Mouse (Mus musculus): ENCODE results near the gene Lamc3. TPM values are rescaled to one million over a fixed set of nuclear protein-coding genes. Genes with fewer than 3 reads are reported as not detected.

Lamc3 gene
- total RNA-seq (2015; ENCODE audit: low replicate concordance) (not detected in 2 replicates), total RNA-seq (2017; ENCODE audit: low replicate concordance) (not detected in 2 replicates)

DNA sequence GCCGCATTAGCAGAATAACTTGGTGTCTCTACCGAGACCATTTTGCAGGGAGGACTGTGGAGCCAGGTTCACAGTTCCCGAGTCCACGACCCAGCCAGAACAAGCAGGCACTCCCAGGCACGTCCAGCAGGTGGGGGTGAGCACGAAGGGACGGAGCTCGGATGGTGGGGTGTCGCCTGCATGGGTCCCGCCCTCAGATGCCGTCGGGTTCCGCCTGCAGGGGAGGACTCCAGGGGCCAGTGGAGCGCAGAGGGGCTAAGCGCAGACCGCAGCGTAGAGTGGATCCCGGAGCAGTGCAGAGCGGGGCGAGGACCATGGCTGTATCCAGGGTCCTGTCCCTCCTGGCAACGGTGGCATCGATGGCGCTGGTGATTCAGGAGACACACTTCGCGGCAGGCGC lies at the start of gene Lamc3:
Gene Lamc3 (plus strand): TSS at position 262 of the 400 bp plus-strand sequence.
- ATAC-seq (replicated peaks; ENCODE audit: low FRiP score, poor library complexity, severe bottlenecking): no peak

DNA sequence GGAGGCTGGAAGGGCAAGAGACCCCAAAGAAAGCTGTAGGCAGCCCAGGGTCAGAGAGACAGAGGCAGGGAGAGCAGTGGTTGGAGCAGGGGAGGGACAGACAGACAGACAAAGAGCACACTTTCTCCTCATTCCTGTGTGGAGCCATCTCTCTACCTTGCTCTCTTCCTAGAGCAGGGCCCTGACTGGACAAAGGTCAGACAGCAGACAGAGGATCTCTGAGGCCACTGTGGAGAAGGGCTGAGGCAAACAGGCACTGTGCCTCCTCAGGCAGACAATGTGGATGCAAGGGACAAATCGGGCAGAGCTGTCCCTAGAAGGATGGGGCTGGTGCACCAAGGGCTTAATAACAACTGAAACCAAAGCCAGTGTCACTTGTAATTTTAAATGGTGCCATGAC lies 48.2 kb upstream of the Lamc3 start:
- ATAC-seq (replicated peaks; ENCODE audit: low FRiP score, poor library complexity, severe bottlenecking): no peak

DNA sequence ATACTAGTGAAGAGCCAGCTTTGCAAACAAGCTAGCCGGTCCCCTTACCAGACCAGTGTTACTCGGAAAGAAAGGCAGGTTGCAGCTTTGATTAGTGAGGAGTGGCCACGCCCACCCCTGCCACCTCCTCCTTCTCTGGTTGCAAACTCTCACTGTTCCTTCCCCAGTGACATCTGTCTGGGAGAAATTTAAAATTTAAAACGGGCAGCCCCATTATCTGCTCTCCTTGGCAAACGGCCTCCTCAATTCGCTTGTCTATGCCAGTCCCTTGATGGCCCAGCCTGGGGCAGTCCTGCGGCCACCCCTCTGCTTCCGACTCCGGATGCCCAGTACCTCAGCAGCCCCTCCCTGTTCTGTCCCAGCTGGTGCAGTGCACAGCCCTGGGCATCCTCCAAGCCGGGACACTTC lies 42.4 kb upstream of the Lamc3 start:
- no peak for ATAC-seq (replicated peaks; ENCODE audit: low FRiP score, poor library complexity, severe bottlenecking)

DNA sequence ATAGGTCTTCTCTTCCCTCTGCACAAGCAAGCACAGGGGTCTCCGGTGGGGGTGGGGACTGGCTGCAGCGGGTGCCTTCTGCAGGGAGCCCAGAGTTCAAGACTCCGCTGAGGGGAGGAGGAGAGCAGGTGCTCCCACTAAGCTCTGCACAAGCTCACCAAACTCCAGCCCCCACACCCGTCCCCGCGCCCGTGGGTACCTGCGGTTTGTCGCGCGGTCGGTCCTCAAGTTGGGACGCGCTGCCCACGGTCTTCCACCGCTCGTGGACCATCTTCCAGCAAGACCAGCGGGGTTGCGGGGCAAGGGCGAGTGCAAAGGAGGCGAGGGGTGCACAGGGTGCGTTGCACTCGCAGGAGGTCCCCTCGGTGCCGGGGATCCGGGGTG lies 41.6 kb upstream of the Lamc3 start:
- ATAC-seq (replicated peaks; ENCODE audit: low FRiP score, poor library complexity, severe bottlenecking): no peak

DNA sequence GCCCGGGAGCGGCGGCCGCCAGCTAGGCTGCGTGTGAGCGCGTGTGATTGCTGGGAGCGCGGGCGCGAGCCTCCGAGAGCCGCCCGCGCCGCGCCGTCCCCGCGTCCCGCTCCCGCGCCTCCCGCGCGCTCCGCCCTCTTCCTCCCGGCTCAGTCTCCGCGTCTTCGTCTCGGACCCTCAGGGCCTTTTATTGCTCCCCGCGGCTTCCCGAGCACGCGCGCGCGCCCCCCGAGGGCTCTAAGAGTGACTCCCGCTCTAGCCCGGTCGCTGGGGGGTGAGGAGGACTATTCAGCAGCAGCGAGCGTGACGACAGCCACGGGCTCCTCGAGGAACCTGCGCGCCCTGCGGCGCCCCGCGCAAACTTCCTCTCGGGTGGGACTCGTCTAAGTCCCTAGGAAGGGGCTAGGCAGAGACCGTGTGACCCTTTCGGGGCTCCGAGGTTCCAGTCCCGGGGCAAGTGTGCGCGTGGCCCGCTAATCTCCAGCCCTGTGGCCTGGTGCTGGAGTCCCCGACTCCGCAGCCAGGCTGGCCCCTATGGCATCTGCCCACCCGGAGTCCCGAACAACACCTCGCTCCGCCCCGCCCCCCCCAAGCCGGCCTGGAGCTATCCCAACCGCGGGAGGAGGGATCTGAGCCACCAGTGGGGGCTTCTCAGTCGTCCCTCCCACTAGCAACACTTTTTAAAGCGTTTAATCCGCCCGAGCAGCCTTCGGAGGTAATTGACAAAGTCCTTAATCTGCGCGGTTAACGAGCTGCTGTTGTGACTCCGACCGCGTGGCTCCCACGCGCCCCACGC lies 41.0 kb upstream of the Lamc3 start, which contains the start of gene Fibcd1:
Gene Fibcd1 (minus strand): TSS at position 110 of the 796 bp plus-strand sequence.
- no peak for ATAC-seq (replicated peaks; ENCODE audit: low FRiP score, poor library complexity, severe bottlenecking)

DNA sequence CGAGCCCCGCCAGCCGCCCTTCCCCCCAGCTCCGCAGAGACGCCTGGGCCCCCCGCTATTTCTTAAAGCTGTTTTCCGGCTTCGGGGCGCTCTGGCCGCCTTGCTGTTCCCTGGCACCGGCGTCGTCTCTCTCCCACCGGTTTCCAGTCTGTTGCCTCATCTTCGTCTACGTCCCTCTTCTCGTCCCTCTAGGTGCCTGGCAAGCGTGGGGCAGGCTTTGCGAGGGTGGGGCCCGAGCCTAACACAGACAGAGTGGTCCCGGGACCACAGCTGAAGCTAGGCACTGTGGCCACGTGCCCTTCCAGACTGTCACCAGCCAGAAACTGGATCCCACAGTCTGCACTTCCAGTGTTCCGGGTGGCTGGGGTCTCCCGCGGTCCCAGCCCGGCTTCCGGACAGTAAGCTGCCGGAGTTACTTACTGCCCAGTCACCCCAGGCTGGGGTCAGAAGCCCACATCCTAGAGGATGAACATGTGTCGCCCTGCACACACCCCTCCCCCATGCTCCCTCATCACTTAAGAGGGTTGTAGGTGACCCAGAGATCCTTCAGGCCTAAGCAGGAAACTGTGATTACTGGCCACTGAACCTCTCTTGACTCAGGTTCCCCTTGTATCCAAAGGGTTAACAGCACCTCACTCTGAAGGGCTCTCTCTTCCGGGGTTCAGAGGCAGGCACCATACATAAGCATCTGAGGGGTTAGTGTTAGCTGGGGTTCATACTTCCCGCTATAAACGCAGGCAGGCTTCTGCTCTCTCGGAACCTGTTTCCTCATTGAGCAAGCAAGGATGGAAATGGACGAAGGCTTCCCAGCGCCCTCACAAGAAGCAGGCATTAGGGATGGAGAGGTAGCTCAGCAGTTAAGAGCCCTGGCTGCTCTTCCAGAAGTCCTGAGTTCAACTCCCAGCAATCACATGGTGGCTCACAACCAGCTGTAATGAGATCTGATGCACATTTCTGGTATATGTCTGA lies 40.1 kb upstream of the Lamc3 start:
- no peak for ATAC-seq (replicated peaks; ENCODE audit: low FRiP score, poor library complexity, severe bottlenecking)

DNA sequence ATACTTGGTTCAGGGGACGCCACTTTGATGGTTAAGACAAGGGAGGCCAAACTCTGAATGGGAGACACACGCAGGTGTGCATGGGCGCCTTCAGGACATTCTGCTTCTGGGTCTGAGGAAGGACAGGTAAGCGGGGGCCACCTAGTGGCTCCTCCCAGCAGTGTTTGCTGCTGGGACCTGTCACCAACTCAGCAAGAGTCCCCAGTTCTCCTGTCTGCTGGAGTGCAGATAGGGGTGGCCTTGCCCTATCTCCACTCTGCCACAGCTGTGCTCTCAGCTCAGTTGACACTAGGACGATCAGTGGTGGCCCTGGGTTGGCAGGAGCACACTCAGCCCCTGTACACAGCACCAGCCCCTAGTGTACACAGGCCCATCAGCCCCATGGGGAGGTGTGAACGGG lies 39.2 kb upstream of the Lamc3 start:
- ATAC-seq (replicated peaks; ENCODE audit: low FRiP score, poor library complexity, severe bottlenecking): no peak

DNA sequence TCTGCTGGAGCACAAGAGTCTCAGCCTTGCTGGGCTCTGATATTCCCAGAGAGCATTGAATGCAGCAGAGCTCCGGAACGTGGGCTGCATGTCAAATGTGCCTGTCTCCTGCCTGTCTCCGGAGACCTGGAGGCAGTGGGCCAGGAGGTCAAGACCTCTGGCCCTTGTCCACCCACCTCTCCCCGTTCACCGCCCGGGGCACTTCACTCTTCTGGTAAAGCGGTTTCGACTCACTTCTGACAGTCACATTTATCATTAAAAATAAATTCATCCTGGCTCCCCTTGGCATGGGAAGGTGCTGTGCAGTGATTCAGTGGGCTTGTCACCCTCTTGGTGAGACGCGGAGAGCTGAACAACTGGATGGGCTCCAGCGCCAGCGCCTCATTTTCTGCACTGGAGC lies 37.0 kb upstream of the Lamc3 start:
- ATAC-seq (replicated peaks; ENCODE audit: low FRiP score, poor library complexity, severe bottlenecking): no peak

DNA sequence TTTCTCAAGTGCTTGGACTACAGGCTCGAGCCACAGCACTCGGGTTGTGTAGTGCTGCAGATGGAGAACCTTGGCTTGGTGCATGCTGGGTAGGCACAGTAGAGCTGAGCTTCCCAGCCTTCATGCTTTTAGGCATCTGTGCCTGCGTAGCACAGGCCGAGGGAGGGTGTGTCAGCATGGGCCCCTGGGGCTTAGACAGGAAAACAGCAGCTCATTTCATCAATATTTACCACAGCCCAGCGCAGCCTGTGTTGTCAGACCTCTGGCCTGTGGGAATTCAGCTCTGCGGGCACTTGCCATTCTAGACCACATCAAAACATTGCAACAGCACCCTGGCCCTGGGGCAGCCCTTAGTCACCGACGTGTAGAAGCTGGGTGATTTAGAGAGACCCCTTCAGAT lies 31.1 kb upstream of the Lamc3 start:
- no peak for ATAC-seq (replicated peaks; ENCODE audit: low FRiP score, poor library complexity, severe bottlenecking)

DNA sequence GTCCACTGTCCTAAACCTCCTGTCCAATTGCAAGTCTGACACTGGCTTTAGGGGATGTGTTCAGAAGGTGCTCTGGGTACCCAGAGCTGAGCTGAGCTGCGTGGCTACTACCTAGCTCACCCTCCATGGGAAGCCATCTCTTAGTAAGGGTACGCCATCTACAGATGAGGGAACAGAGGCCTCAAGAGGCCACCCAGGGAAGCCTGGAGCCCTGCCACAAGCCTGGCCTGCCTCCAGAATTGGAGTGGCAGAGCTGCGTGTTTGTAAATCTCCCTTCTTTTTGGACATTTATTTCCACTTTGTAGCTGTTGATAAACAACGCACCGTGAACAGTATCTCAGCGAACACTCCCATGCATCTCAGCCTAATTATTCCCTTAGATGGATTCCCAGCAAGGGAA lies 29.9 kb upstream of the Lamc3 start:
- ATAC-seq (replicated peaks; ENCODE audit: low FRiP score, poor library complexity, severe bottlenecking): no peak

DNA sequence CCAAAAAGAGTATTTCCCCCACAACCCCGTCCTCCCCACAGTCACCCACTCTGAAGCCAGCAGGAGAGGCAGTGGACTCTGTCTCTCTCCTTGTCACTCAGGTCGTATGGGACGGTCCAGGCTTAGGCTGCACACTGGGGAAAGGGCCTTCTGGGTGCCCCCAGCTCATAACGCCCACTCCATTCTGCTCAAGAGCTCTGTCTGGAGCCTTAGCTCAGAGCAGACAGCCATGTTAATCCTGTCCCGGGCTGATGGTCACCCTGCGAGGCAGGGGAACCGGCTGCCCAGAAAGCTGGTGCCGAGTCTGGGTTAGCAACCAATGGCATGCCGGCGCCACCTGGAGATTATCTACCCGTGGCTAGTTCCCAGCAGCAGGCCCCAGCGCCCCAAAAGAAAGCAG lies 28.6 kb upstream of the Lamc3 start:
- ATAC-seq (replicated peaks; ENCODE audit: low FRiP score, poor library complexity, severe bottlenecking): no peak

DNA sequence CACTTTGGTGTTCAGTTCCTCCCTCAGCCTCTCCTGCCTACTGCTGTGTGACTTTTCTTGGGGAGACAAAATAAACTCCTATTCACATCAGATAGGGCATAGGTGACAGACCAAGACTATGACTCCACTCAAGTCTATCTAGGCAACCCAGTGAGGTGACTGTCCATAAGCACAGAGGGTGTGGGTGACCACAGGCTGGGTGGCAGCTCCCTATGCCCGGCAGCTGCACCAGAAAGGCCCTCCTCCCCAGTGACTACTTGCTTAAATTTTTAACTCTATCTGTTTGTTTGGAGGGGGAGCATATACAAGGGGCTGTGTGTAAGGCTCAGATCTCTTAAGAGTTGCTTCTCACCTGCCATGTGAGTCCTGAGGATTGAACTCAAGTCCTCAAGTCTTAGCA lies 24.2 kb upstream of the Lamc3 start:
- ATAC-seq (replicated peaks; ENCODE audit: low FRiP score, poor library complexity, severe bottlenecking): no peak

DNA sequence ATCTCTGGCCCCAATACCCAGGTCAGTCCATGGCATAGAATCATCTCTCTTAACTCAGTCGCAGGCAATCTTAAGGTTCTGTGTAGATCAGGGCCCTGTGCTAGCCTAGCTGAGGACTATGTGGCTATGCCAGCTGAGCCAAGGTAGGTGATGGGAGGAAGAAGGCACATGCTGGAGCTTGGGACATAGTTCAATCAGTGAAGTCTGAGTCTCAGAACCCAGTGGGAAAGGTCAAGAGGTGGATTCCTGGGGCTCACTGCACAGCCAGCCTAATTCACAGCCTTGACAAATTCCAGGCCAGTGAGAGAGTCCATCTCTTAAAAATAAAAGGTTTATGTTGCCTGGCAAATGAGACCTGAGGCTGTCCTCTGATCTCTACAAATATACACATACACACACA lies 23.3 kb upstream of the Lamc3 start:
- ATAC-seq (replicated peaks; ENCODE audit: low FRiP score, poor library complexity, severe bottlenecking): no peak

DNA sequence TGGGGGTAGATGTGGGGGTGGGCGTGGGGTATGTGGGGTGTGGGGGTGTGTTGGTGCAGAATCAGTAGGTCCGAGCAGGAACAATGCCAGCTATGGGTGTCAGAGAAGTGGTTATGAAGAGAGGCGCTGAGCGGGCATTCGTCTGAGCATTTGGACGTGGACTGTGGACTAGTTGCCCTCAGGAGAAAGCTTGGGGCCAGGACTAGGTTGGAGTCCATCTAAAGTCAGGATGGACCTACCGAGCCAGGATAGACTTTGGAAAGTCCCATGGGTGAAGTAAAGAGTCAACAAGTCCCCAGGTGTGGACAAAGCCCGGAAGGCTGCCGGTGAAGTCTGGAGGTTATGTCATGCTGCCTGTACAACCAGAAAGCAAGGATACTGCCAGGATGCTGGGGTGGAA lies 22.2 kb upstream of the Lamc3 start:
- no peak for ATAC-seq (replicated peaks; ENCODE audit: low FRiP score, poor library complexity, severe bottlenecking)

DNA sequence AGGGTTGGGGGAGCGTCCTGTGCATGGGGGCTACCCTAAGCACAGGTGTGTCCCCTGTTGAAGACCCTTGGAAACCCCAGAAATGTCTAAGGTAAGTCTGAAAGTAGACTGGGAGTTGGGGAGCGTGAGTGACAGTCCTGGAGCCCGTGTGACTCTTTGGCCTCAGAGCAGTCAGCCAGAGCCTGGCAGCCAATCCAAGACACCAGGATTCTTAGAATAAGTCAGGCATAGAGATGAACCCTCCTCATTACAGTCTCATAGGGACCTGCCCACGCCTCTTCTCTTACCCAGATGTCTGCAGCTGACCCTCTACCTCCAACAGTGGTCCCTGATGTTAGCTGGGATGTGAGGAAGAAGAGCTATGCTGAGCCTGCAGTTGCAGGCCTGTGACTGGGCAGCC lies 21.8 kb upstream of the Lamc3 start:
- ATAC-seq (replicated peaks; ENCODE audit: low FRiP score, poor library complexity, severe bottlenecking): no peak

DNA sequence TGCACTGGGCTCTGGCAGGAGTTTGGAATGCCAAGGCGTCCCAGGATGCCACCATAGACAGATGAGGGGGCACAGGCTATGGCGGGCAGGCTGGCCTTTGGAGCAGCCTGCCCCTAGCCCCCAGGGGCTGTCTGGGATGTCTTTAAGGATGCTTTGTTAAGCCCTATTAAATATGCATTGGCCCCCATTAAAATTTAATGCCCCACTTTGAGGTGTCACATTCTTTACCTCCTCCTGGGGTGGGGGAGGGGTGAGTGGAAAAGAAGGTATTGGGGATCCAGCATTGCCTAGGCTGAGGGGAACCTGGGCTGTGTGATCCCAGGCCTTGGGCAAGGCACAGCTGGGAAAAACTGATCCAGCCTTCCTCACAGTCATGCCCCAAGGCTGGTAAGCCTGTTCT lies 21.3 kb upstream of the Lamc3 start:
- no peak for ATAC-seq (replicated peaks; ENCODE audit: low FRiP score, poor library complexity, severe bottlenecking)

DNA sequence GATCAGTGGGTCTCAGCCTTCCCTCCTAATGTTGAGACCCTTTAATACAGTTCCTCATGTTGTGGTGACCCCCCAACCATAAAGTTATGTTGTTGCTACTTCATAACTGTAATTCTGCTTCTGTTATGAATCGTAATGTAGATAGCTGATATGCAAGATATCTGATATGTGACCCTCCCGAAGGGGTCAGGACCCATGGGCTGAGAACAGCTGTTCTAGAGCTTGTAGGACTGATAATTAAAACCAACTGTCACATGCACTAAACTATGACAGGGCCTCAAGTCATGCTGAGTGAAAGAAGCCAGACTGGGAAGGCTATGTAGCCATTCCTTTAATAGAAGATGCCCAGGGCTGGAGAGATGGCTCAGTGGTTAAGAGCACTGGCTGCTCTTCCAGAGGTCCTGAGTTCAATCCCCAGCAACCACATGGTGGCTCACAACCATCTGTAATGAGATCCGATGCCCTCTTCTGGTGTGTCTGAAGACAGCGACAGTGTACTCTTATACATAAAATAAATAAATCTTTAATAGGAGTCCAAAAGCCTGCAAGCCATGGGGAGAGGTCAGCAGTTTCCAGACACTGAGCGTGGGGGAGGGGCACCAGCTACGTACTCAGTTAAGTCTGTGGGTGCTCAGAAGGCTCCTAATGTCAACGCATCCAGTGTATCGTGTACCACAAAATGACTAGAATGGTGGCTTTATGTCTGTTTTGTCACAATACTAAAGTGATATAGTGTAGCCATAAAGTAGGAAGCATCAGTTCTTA lies 19.1 kb upstream of the Lamc3 start:
- no peak for ATAC-seq (replicated peaks; ENCODE audit: low FRiP score, poor library complexity, severe bottlenecking)

DNA sequence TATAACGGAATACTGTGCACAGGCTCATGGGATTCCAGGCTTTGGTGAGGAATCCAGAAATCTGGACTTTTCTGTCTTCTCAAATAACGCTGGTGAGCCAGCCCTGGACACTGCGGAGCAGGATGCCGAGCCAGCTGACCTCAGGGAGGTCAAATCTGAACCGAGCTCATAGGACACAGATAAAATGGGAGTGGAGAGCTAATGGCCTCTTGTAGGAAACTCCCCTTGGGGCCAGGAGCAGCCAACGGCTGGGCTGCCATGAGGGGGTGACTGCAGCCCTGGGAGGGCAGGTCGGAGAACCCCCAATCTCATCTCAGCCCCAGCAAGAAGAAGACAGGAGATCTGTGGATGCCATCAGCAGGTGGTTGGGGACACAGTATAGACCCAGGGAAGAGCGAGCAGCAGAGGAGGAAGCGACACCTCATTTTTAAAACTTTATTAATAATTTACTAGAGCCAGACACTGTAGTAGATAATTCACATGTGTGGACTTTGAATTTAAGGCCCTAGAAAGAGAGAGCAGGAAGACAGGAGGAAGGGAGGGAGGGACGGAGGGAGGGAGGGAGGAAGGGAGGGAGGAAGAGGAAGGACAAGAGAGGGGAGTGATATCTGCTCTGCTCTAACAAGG lies 18.4 kb upstream of the Lamc3 start:
- ATAC-seq (replicated peaks; ENCODE audit: low FRiP score, poor library complexity, severe bottlenecking): no peak

DNA sequence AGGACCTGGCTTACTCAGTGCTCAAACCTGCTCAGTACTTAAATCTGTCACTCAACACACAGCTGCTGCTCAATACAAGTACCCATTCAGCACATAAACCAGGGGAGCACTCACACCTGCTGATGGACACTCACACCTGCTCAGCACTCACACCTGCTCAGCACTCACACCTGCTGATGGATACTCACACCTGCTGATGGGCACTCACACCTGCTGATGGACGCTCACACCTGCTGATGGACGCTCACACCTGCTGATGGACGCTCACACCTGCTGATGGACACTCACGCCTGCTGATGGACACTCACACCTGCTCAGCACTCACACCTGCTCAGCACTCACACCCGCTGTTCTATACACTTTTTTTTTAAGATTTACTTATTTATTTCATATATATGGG lies 17.4 kb upstream of the Lamc3 start:
- no peak for ATAC-seq (replicated peaks; ENCODE audit: low FRiP score, poor library complexity, severe bottlenecking)

DNA sequence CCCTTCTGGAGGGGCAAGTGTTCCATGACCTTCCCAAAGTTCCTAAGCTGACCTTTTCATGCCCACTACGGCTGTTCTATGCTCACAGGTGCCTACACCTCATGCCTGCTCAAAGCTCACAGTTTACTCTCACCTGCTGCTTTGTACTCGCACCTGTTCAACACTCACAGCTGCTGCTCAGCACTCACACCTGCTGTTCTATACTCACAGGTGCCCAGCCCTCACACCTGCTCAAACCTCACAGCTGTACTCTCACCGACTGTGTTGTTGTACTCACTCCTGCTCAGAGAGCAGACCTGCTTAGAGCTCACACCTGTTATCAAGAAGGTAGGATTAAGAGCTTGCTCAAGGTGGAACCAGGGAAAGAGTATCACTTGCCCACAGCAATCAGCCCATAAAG lies 16.4 kb upstream of the Lamc3 start:
- ATAC-seq (replicated peaks; ENCODE audit: low FRiP score, poor library complexity, severe bottlenecking): no peak

All from erythroid progenitor cell, adult 5-6 weeks (primary cell).